In genomic region chr4:4779265-4779770, GRCm38 (mm10) we compare ENCODE assay signal across 16 mouse cellular contexts.
"Had no signal": no experiment of that assay in that cellular context is flagged by ENCODE, and none has a peak within 500 bp of the region (broad histone marks: within the 10 kb centered on the region; RNA-seq: fewer than 3 reads in every experiment).

No protein-coding gene starts in this region.

- H3K27me3 ChIP-seq: limb, embryonic 15.5 days; liver, embryonic 12.5 days; neural tube, embryonic 12.5 days; stomach, embryonic 15.5 days had no signal

- H3K9ac ChIP-seq: limb, embryonic 15.5 days; liver, embryonic 12.5 days; lung, embryonic 14.5 days; neural tube, embryonic 12.5 days; stomach, embryonic 15.5 days had no signal

- H3K27ac ChIP-seq: kidney, postnatal 0 days; layer of hippocampus, adult 2 months; left cerebral cortex, adult 2 months; limb, embryonic 15.5 days; liver, embryonic 12.5 days; midbrain, embryonic 10.5 days; neural tube, embryonic 12.5 days; stomach, embryonic 15.5 days had no signal

- DNase-seq: kidney, adult 9 months; kidney, postnatal 36 days; lung, embryonic 14.5 days; lung, postnatal 10 days; lung, postnatal 4 days; midbrain, embryonic 14.5 days; thymus, postnatal 36 days had no signal

- H3K9me3 ChIP-seq: limb, embryonic 15.5 days; stomach, embryonic 15.5 days had no signal

- ATAC-seq: intestine, postnatal 0 days; liver, embryonic 12.5 days had no signal

- H3K4me2 ChIP-seq: limb, embryonic 15.5 days; liver, embryonic 12.5 days; lung, embryonic 14.5 days; neural tube, embryonic 12.5 days; stomach, embryonic 15.5 days had no signal

- H3K4me1 ChIP-seq: limb, embryonic 15.5 days; midbrain, embryonic 10.5 days; neural tube, embryonic 12.5 days; stomach, embryonic 15.5 days had no signal

- H3K4me3 ChIP-seq: layer of hippocampus, adult 2 months; left cerebral cortex, adult 2 months; limb, embryonic 15.5 days; liver, embryonic 12.5 days; midbrain, embryonic 10.5 days; neural tube, embryonic 12.5 days; stomach, embryonic 15.5 days had no signal
